Mouse (Mus musculus) T-helper 1 cell (primary cell): Measurements from ENCODE around the gene March1.

Source experiments
- in situ Hi-C: fragments of 300-600 bp; cut with MboI, MseI; formaldehyde crosslinking; loops from one replicate; pipeline ENCODE4 v1.15.1; 2025; ENCODE audit warnings: high pct_unique_total_duplicates

Gene March1

GRCm38 (mm10) chr8:66503381-66503780 lies 885.7 kb downstream of the March1 start:
- in situ Hi-C loops = loop anchor here (5.0 kb wide), 1 partner anchor 61 kb away; no protein-coding TSS in a partner anchor

GRCm38 (mm10) chr8:66511537-66511936 lies 893.8 kb downstream of the March1 start, which contains the start of gene Tktl2:
Gene Tktl2 (plus strand): TSS chr8:66511756.
- in situ Hi-C loops = no loop called here

GRCm38 (mm10) chr8:66519149-66519548 lies 901.4 kb downstream of the March1 start:
- in situ Hi-C loops = no loop called here

- in situ Hi-C loops = no loop called here
Measured at GRCm38 (mm10) chr8:66520576-66520975, 902.9 kb downstream of the March1 start.
